Mouse (Mus musculus): ENCODE results near the gene Capn3. TPM values are rescaled to one million over a fixed set of nuclear protein-coding genes. Genes with fewer than 3 reads are reported as not detected.

Capn3 gene
- polyA plus RNA-seq, 1 experiment from 2014 or later = 1.7 TPM

- no peak for ATAC-seq
- Histone ChIP-seq H3K36me3 (peaks cover 94% of the 10 kb centered on the region), H3K9ac (replicated peaks) (no peak overlapping the region), H3K4me1 (replicated peaks) (no peaks in the 10 kb centered on the region), H3K27ac (no peak overlapping the region), H3K4me2 (replicated peaks) (no peak overlapping the region), H3K9me3 (no peaks in the 10 kb centered on the region), H3K27me3 (no peaks in the 10 kb centered on the region), H3K4me3 (replicated peaks) (no peak overlapping the region)
These were observed 73.7 kb downstream of the Capn3 start for GRCm38 (mm10) chr2:120529531-120529930.

GRCm38 (mm10) chr2:120531223-120531622 is 75.4 kb downstream of the Capn3 start:
- no peak overlapping the region for H3K9ac ChIP-seq (replicated peaks)
- ATAC-seq = no peak
- no peak overlapping the region for H3K4me3 ChIP-seq (replicated peaks)
- peaks cover 89% of the 10 kb centered on the region for H3K36me3 ChIP-seq
- H3K27me3 ChIP-seq = no peaks in the 10 kb centered on the region
- H3K27ac ChIP-seq = no peak overlapping the region
- no peak overlapping the region for H3K4me2 ChIP-seq (replicated peaks)
- H3K4me1 ChIP-seq (replicated peaks) = no peaks in the 10 kb centered on the region
- H3K9me3 ChIP-seq = no peaks in the 10 kb centered on the region
- WGBS = 94% methylated on average over 4 of the region's 4 CpGs

GRCm38 (mm10) chr2:120539333-120539732 is 83.5 kb downstream of the Capn3 start:
- Histone ChIP-seq H3K9me3 (no peaks in the 10 kb centered on the region), H3K4me2 (replicated peaks) (no peak overlapping the region), H3K4me3 (replicated peaks) (no peak overlapping the region), H3K36me3 (peaks cover 17% of the 10 kb centered on the region), H3K27me3 (no peaks in the 10 kb centered on the region), H3K4me1 (replicated peaks) (peaks cover 11% of the 10 kb centered on the region), H3K9ac (replicated peaks) (no peak overlapping the region), H3K27ac (no peak overlapping the region)
- 54% methylated on average over 3 of the region's 3 CpGs for WGBS
- ATAC-seq = peak; percentile 66

GRCm38 (mm10) chr2:120539778-120540208 is 84.0 kb downstream of the Capn3 start:
- no peak overlapping the region for H3K4me3 ChIP-seq (replicated peaks)
- no peaks in the 10 kb centered on the region for H3K9me3 ChIP-seq
- no peaks in the 10 kb centered on the region for H3K27me3 ChIP-seq
- H3K9ac ChIP-seq (replicated peaks) = no peak overlapping the region
- no peak overlapping the region for H3K27ac ChIP-seq
- ATAC-seq = peak; percentile 86
- peaks cover 11% of the 10 kb centered on the region for H3K4me1 ChIP-seq (replicated peaks)
- 29% methylated on average over 1 of the region's 1 CpGs for WGBS
- no peak overlapping the region for H3K4me2 ChIP-seq (replicated peaks)
- H3K36me3 ChIP-seq = peaks cover 17% of the 10 kb centered on the region

GRCm38 (mm10) chr2:120544732-120545131 is 88.9 kb downstream of the Capn3 start:
- Histone ChIP-seq H3K36me3 (peaks cover 31% of the 10 kb centered on the region), H3K4me1 (replicated peaks) (peaks cover 5% of the 10 kb centered on the region; the same call in 1 of the 2 replicates), H3K4me3 (replicated peaks) (no peak overlapping the region), H3K27me3 (no peaks in the 10 kb centered on the region), H3K9me3 (no peaks in the 10 kb centered on the region), H3K27ac (no peak overlapping the region), H3K4me2 (replicated peaks) (no peak overlapping the region), H3K9ac (replicated peaks) (no peak overlapping the region)
- 97% methylated on average over 2 of the region's 2 CpGs for WGBS
- no peak for ATAC-seq

Other genes with a start within 250 kb of the Capn3 start
- 1.3 and 1.5 TPM in 2 replicates for gene Pla2g4e, start 210.7 kb upstream of the Capn3 start, polyA plus RNA-seq (2015; fragmentation: Nextera tagmentation; extraction: Ambion mirVana)
- gene Pla2g4d, start 166.8 kb upstream of the Capn3 start, polyA plus RNA-seq (2015; fragmentation: Nextera tagmentation; extraction: Ambion mirVana) = not detected in 2 replicates
- gene Pla2g4f, start 141.9 kb upstream of the Capn3 start, polyA plus RNA-seq (2015; fragmentation: Nextera tagmentation; extraction: Ambion mirVana) = not detected in 2 replicates
- 47.9 and 49.4 TPM in 2 replicates for gene Vps39, start 102.9 kb upstream of the Capn3 start, polyA plus RNA-seq (2015; fragmentation: Nextera tagmentation; extraction: Ambion mirVana)
- gene Ganc, start 52.1 kb upstream of the Capn3 start, polyA plus RNA-seq (2015; fragmentation: Nextera tagmentation; extraction: Ambion mirVana) = 9.4 and 9.5 TPM in 2 replicates
- gene Tmem87a, start 51.9 kb upstream of the Capn3 start, polyA plus RNA-seq (2015; fragmentation: Nextera tagmentation; extraction: Ambion mirVana) = 7.7 and 10.2 TPM in 2 replicates
- gene Zfp106, start 107.8 kb downstream of the Capn3 start, polyA plus RNA-seq (2015; fragmentation: Nextera tagmentation; extraction: Ambion mirVana) = 46.7 and 54.2 TPM in 2 replicates
- 18.9 and 20.2 TPM in 2 replicates for gene Snap23, start 111.7 kb downstream of the Capn3 start, polyA plus RNA-seq (2015; fragmentation: Nextera tagmentation; extraction: Ambion mirVana)
- gene Haus2, start 153.4 kb downstream of the Capn3 start, polyA plus RNA-seq (2015; fragmentation: Nextera tagmentation; extraction: Ambion mirVana) = 33.1 and 37.1 TPM in 2 replicates
- gene Lrrc57, start 153.5 kb downstream of the Capn3 start, polyA plus RNA-seq (2015; fragmentation: Nextera tagmentation; extraction: Ambion mirVana) = 34.0 and 36.4 TPM in 2 replicates
- 3.4 and 4.2 TPM in 2 replicates for gene Stard9, start 173.1 kb downstream of the Capn3 start, polyA plus RNA-seq (2015; fragmentation: Nextera tagmentation; extraction: Ambion mirVana)

Measured in midbrain, embryonic 13.5 days (tissue).